ENCODE assay signal across 7 mouse cellular contexts in the genomic region with DNA sequence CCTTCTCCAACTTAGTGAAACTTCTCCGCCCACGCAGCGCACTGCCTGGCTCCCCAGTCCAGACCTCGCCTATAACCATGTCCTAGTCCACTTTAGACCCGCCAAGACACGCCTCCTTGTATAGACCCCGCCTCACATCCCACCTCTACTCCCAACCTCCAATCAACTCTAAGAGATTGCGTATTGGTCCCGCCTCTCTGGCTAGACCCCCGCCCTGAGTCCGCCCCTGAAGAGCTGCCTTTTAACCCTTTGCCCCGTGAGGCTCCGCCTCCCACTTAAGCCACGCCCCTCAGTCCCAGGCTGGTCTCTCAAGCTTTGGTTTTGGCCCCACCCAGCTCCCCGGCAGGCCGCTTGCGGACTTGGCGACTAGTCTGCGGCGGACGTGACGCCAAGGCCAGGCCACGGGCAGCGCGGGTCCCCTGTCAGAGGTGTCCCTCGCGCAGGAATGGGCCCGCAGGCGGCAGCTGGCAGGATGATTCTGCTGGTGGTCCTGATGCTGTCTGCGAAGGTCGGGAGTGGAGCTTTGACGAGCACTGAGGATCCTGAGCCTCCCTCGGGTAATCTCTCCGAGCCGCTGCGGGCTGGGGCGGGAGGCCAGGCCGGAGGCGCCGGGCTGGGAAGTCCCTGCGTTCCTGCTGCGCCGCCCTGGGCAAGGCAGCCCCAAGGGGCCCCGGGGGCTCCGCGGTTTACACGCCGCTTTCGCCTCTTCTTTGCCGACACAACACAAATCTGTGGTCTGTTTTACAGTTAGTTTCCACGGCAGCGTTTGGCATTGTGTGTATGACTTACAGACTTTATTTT. TPM values are rescaled to one million over a fixed set of nuclear protein-coding genes. Genes with fewer than 3 reads are reported as not detected.
DNase-seq lines count a peak whose midpoint lies in the region; ATAC-seq lines count a peak whose summit lies in the region.

Ifngr1 (plus strand) TSS at position 309 of the 801 bp plus-strand sequence.

- H3K27ac ChIP-seq in embryonic facial prominence, embryonic 12.5 days, result peak within 1 kb of the TSS; percentile 73
- H3K27ac ChIP-seq in limb, embryonic 11.5 days (replicated peaks; ENCODE audit: low read depth, low read length), result no peak within 1 kb of the TSS
- peak within 1 kb of the TSS; percentile 53; the same call in 1 of the 2 replicates for H3K27ac ChIP-seq in midbrain, embryonic 14.5 days (replicated peaks; ENCODE audit: low read depth, low read length)

- no peaks in the 10 kb centered on the region for H3K27me3 ChIP-seq in embryonic facial prominence, embryonic 12.5 days
- H3K27me3 ChIP-seq in limb, embryonic 11.5 days (ENCODE audit: control insufficient read depth, insufficient read depth, low read length), result no peaks in the 10 kb centered on the region
- H3K27me3 ChIP-seq in midbrain, embryonic 14.5 days (ENCODE audit: control insufficient read depth, insufficient read depth, low read length), result no peaks in the 10 kb centered on the region

- H3K9ac ChIP-seq in embryonic facial prominence, embryonic 12.5 days, result peak within 1 kb of the TSS; percentile 78
- H3K9ac ChIP-seq in limb, embryonic 11.5 days (ENCODE audit: low read length), result peak within 1 kb of the TSS; percentile 73
- peak within 1 kb of the TSS; percentile 69 for H3K9ac ChIP-seq in midbrain, embryonic 14.5 days (replicated peaks; ENCODE audit: low read length)

- peak within 1 kb of the TSS; percentile 73 for H3K4me3 ChIP-seq in embryonic facial prominence, embryonic 12.5 days
- H3K4me3 ChIP-seq in limb, embryonic 11.5 days (ENCODE audit: low read depth, low read length), result peak within 1 kb of the TSS; percentile 51
- H3K4me3 ChIP-seq in midbrain, embryonic 14.5 days (replicated peaks; ENCODE audit: low read depth, low read length), result peak within 1 kb of the TSS; percentile 60

- H3K4me2 ChIP-seq in embryonic facial prominence, embryonic 12.5 days (replicated peaks), result peak within 1 kb of the TSS; percentile 64
- H3K4me2 ChIP-seq in limb, embryonic 11.5 days (ENCODE audit: low read depth, severe bottlenecking), result peak within 1 kb of the TSS; percentile 77
- peak within 1 kb of the TSS; percentile 80 for H3K4me2 ChIP-seq in midbrain, embryonic 14.5 days (ENCODE audit: low read length)

- ATAC-seq in embryonic facial prominence, embryonic 12.5 days (ENCODE audit: insufficient number of reproducible peaks, insufficient read depth, low FRiP score, low TSS enrichment), result peak; percentile 99
- peak; percentile 100 for ATAC-seq in limb, embryonic 11.5 days (ENCODE audit: insufficient number of reproducible peaks, low FRiP score, low TSS enrichment, low read depth)
- ATAC-seq in midbrain, embryonic 14.5 days (ENCODE audit: low FRiP score, low TSS enrichment), result peak; percentile 99

- DNase-seq in adrenal gland, postnatal 25 days, result peak; percentile 98
- peak; percentile 100 for DNase-seq in heart, adult 11 months
- DNase-seq in kidney, adult 18-20 months, result peak; percentile 100
- DNase-seq in limb, embryonic 11.5 days (ENCODE audit: low spot score), result peak; percentile 99
- peak; percentile 94 for DNase-seq in midbrain, embryonic 14.5 days
- peak; percentile 100 for DNase-seq in spleen, adult 18-20 months

- no peaks in the 10 kb centered on the region for H3K36me3 ChIP-seq in embryonic facial prominence, embryonic 12.5 days
- H3K36me3 ChIP-seq in limb, embryonic 11.5 days (ENCODE audit: control insufficient read depth, insufficient read depth, low read length), result no peaks in the 10 kb centered on the region
- no peaks in the 10 kb centered on the region for H3K36me3 ChIP-seq in midbrain, embryonic 14.5 days (ENCODE audit: control insufficient read depth, insufficient read depth, low read length)

- under 1% methylated on average over 52 of the region's 52 CpGs for WGBS in embryonic facial prominence, embryonic 12.5 days
- WGBS in limb, embryonic 11.5 days, result under 1% methylated on average over 52 of the region's 52 CpGs
- WGBS in midbrain, embryonic 14.5 days, result under 1% methylated on average over 52 of the region's 52 CpGs

- H3K4me1 ChIP-seq in embryonic facial prominence, embryonic 12.5 days, result peaks cover 17% of the 10 kb centered on the region; the same call in 1 of the 2 replicates
- no peaks in the 10 kb centered on the region; the same call in 1 of the 2 replicates for H3K4me1 ChIP-seq in limb, embryonic 11.5 days (ENCODE audit: control insufficient read depth, insufficient read depth, low read length)
- peaks cover 5% of the 10 kb centered on the region for H3K4me1 ChIP-seq in midbrain, embryonic 14.5 days (ENCODE audit: control insufficient read depth, insufficient read depth, low read length)

- H3K9me3 ChIP-seq in embryonic facial prominence, embryonic 12.5 days, result no peaks in the 10 kb centered on the region
- H3K9me3 ChIP-seq in limb, embryonic 11.5 days (ENCODE audit: control insufficient read depth, low read length), result no peaks in the 10 kb centered on the region
- H3K9me3 ChIP-seq in midbrain, embryonic 14.5 days (ENCODE audit: control insufficient read depth, low read length), result no peaks in the 10 kb centered on the region

RNA-seq across cellular contexts. Expression of gene Ifngr1, which starts in this region (rescaled TPM):
- 36.6 and 37.4 TPM in 2 replicates for total RNA-seq in adrenal gland, postnatal 25 days (2021)
- polyA plus RNA-seq in embryonic facial prominence, embryonic 12.5 days (2016; fragmentation: Nextera tagmentation; extraction: Ambion mirVana), result 31.0 and 33.5 TPM in 2 replicates
- polyA plus RNA-seq in limb, embryonic 11.5 days (2014; fragmentation: Nextera tagmentation; extraction: Ambion mirVana), result 33.0 and 37.6 TPM in 2 replicates
- polyA plus RNA-seq in midbrain, embryonic 14.5 days (2014; fragmentation: Nextera tagmentation; extraction: Ambion mirVana), result 16.6 and 23.9 TPM in 2 replicates
